Mouse (Mus musculus): Measurements from ENCODE around the gene Ak9. TPM values are rescaled to one million over a fixed set of nuclear protein-coding genes. Genes with fewer than 3 reads are reported as not detected.
A peak's percentile ranks its signal among the peaks of the same experiment; 100 is the strongest.

Ak9 gene
- 0.09 and 0.25 TPM in 2 replicates for polyA plus RNA-seq (2012; rRNA removed)

DNA sequence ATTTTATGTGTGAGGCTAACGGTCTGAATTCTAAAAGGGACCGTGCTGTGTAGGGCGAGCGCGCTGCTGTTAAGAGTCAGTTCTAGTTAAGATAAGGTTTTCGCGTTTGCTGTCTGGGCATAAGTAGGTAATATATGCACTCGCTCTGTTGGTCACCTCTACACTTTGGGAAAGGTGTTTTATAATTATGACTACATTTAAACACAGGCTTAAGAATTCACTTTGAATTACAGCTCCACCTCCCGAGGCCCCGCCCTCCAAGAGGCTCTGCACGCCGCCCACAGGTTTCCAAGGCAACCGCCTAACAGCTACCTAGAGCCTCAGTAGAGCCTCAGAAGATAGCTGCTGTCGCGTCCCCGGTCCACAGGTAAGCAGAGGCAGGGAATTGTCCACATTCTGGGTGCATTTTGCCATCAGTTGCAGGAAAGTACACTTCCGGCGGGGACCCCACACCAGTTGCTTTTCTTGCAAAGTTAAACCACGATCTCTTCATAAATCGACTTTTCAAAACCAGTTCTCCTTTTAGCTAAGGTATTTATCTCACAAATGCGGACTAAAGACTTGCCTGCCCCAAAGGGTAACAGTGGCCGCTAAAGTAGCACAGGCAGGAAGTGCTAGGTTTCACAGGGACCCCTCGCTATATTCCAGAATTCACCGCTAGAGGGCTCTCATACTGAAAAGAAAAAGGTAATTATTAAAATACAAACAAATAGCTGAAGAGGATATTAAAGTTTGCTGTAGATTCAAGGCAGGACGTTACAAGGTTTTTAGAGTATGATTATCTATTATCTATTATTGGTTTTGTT is at the start of gene Ak9:
Ak9 (plus strand) TSS at position 342 of the 806 bp plus-strand sequence.
- TF ChIP-seq POLR2A (IDR thresholded peaks at IDR 0.05; ENCODE audit: borderline replicate concordance, extremely low read depth, insufficient read depth, insufficient read length, poor library complexity, severe bottlenecking) (no peak), CTCF (IDR thresholded peaks at IDR 0.05; ENCODE audit: borderline replicate concordance, extremely low read depth, insufficient read depth, insufficient read length) (peak; percentile 65; the same call in 1 of the 2 replicates)
- peak; percentile 95 for DNase-seq (ENCODE audit: low read depth)

DNA sequence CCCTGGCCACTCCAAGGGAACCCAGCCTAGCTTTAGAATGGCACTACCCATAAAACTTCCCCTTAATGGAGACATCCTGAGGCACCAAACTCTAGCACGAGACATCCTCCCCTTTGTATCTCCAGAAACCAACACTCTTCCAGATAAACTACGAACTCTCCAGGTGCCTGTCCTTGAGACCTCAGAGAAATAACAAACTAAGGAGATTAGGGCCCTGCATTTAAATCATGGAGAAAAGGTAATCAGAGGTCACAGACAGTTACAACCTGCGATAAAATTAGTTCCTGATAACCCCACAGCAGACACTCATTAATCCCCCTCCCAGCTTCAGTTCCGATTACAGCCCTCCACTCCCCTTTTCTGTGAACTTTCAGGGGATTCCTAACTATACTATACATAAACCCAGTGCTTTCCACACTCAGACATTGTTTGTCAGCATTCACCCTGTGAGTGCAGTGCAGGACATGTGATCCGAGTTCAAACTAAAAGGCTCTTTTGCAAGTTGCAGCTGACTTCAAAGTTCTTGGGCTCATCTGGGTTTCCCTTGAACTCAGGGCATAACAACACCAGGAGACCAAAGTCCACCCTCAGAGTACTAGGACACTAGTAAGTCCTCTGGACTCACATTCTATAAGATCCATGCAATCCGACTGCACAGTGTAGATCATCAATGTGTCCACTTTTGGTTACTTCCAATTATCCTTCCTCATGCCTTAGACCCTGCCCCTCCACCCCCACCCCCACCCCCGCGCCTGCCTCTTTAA is 43.4 kb upstream of the Ak9 start:
- no peak for DNase-seq (ENCODE audit: low read depth)
- TF ChIP-seq POLR2A (IDR thresholded peaks at IDR 0.05; ENCODE audit: borderline replicate concordance, extremely low read depth, insufficient read depth, insufficient read length, poor library complexity, severe bottlenecking): no peak
- no peak for TF ChIP-seq CTCF (IDR thresholded peaks at IDR 0.05; ENCODE audit: borderline replicate concordance, extremely low read depth, insufficient read depth, insufficient read length)

DNA sequence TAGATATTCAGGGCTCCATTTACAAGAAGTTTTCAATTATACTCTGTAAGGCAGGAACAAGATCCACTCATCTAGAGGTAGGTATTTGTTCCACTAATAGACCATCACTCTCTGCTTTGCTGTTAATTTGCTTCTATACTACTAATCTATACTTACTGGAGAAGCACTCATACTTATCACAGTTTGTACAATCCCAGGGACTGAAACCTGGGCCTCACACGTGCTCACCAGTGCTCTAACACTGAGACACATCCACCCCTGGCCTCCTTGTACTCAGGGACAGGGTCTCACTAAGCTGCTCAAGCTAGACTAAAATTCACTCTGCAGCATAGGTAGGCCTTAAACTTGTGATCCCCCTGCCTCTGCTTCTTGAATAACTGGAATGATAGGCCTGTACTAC is 42.6 kb upstream of the Ak9 start:
- no peak for DNase-seq (ENCODE audit: low read depth)
- TF ChIP-seq CTCF (IDR thresholded peaks at IDR 0.05; ENCODE audit: borderline replicate concordance, extremely low read depth, insufficient read depth, insufficient read length) (no peak), POLR2A (IDR thresholded peaks at IDR 0.05; ENCODE audit: borderline replicate concordance, extremely low read depth, insufficient read depth, insufficient read length, poor library complexity, severe bottlenecking) (no peak)

DNA sequence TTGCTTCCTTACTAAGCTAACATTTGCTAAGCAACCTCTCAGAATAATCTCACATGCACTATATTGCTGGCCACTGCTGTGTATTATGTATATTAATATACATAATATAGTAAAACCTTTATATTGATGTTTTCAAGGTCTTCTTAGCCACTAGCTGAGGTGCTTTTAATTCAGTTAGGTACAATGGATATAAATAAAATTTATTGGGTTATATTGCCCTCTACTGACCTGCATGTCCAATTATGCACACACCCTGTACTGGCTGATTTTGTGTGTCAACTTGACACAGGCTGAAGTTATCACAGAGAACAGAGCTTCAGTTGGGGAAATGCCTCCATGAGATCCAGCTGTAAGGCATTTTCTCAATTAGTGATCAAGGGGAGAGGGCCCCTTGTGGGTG is 41.9 kb upstream of the Ak9 start:
- TF ChIP-seq POLR2A (IDR thresholded peaks at IDR 0.05; ENCODE audit: borderline replicate concordance, extremely low read depth, insufficient read depth, insufficient read length, poor library complexity, severe bottlenecking): no peak
- TF ChIP-seq CTCF (IDR thresholded peaks at IDR 0.05; ENCODE audit: borderline replicate concordance, extremely low read depth, insufficient read depth, insufficient read length): no peak
- DNase-seq (ENCODE audit: low read depth): peak; percentile 43

DNA sequence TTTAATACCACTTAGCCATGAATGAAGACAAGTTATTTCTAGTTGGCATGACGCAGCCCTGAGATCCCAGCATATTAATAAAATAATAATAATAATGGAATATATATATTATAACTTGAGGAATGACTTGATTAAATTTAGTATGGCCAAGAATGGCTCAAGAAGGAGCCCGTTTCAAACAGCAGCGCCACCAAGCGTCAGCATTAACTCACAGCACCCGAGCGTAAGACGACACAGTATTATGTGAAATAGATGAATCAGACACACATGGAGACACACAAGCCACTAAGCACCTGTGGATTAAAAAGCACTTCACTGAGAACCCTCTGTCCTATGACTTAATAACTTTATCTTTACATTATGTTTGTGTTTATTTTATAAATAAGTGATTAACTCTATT is 31.9 kb upstream of the Ak9 start:
- TF ChIP-seq POLR2A (IDR thresholded peaks at IDR 0.05; ENCODE audit: borderline replicate concordance, extremely low read depth, insufficient read depth, insufficient read length, poor library complexity, severe bottlenecking): no peak
- peak; percentile 61 for TF ChIP-seq CTCF (IDR thresholded peaks at IDR 0.05; ENCODE audit: borderline replicate concordance, extremely low read depth, insufficient read depth, insufficient read length)
- peak; percentile 47 for DNase-seq (ENCODE audit: low read depth)

DNA sequence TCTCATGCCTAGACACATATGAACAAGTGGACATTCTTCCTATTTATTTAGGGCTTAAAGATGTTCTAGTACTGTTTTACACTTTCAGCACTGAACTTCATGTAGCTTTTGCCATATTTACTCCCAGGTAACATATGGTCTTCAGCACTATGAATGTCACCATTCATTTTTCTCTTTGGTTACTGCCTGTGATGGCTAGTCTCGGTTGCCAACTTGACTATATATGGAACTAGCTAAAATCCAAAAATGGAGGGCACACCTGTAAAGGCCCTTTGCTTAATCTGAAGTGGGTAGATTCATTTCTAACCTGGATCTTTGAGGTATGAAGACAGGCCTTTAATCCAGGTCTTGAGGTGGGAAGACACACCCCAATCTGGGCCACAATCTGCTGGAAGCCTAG is 28.9 kb upstream of the Ak9 start:
- no peak for DNase-seq (ENCODE audit: low read depth)
- TF ChIP-seq CTCF (IDR thresholded peaks at IDR 0.05; ENCODE audit: borderline replicate concordance, extremely low read depth, insufficient read depth, insufficient read length) (no peak), POLR2A (IDR thresholded peaks at IDR 0.05; ENCODE audit: borderline replicate concordance, extremely low read depth, insufficient read depth, insufficient read length, poor library complexity, severe bottlenecking) (no peak)

DNA sequence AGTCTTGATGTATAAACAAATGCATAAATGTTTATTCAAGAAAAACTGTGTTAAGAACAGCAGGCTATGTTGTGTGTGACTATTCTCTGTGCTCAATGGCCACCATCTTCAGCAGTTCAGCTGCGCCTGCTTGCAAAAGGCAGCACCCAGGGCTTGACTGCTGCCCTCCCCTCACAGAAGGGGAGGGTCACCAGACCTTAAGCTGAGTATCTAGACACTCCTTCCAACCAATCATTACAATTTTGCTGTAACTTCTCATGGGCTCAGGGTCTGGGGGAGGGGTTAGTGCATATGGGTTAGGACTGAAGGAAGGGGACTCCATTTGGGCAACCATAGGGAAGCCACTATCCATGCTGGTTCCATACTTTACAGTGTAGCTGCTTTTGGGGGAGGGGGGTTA is 25.0 kb upstream of the Ak9 start:
- no peak for DNase-seq (ENCODE audit: low read depth)
- TF ChIP-seq CTCF (IDR thresholded peaks at IDR 0.05; ENCODE audit: borderline replicate concordance, extremely low read depth, insufficient read depth, insufficient read length) (no peak), POLR2A (IDR thresholded peaks at IDR 0.05; ENCODE audit: borderline replicate concordance, extremely low read depth, insufficient read depth, insufficient read length, poor library complexity, severe bottlenecking) (no peak)

DNA sequence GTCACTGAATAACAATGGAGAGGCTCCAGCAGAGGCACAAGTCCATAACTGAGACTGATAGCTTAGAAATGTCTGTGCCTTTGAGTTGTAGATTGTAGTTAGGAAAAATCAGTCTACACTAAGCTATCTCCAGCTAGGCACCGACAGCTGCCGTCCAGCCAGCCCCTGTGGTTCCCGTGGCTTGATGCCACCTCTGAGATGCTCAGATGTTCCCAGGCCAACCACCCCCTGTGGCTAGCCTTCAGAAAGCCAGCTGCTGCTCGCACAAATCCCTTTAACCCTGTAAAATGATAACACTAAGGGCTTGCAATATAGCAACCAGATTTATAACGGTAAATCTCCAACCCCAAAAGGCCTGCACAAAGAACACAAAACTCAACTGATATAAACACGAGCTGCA is 23.6 kb upstream of the Ak9 start:
- DNase-seq (ENCODE audit: low read depth): peak; percentile 36
- TF ChIP-seq CTCF (IDR thresholded peaks at IDR 0.05; ENCODE audit: borderline replicate concordance, extremely low read depth, insufficient read depth, insufficient read length) (no peak), POLR2A (IDR thresholded peaks at IDR 0.05; ENCODE audit: borderline replicate concordance, extremely low read depth, insufficient read depth, insufficient read length, poor library complexity, severe bottlenecking) (no peak)

DNA sequence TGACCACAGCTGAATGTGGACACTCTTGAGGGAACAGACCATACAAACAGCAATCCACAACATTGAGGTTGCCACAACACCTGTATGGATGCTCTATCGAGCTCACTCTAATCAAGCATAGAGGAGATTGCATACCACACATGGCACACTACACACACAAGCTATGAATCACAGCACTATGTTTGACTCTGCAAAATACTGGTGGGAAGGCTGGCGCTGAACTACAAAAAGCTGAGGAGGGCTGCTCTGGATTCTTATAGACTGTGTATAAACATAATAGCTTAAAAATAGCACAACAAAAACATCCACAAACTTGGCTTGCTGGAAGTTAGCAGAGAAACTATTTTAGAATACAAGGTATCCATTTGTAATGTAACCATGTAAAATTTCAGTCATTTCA is 23.0 kb upstream of the Ak9 start:
- no peak for DNase-seq (ENCODE audit: low read depth)
- TF ChIP-seq POLR2A (IDR thresholded peaks at IDR 0.05; ENCODE audit: borderline replicate concordance, extremely low read depth, insufficient read depth, insufficient read length, poor library complexity, severe bottlenecking) (no peak), CTCF (IDR thresholded peaks at IDR 0.05; ENCODE audit: borderline replicate concordance, extremely low read depth, insufficient read depth, insufficient read length) (no peak)

DNA sequence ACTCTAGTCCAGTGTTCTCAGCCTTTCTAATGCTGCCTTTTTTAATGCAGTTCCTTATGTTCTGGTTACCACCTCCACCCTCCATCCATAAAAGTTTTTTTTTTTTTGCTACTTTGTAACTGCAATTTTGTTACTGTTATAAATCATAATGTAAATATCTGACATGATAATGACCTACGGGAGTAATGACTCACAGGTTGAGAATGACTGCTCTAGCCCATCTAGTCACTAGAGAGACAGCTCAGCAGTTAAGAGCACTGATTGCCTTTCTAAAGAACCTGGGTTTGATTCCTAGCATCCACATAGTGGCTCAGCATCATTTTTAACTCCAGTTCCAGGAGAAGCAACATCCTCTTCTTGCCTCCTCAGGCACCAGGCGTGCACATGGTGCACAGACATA is 21.7 kb upstream of the Ak9 start:
- TF ChIP-seq CTCF (IDR thresholded peaks at IDR 0.05; ENCODE audit: borderline replicate concordance, extremely low read depth, insufficient read depth, insufficient read length) (no peak), POLR2A (IDR thresholded peaks at IDR 0.05; ENCODE audit: borderline replicate concordance, extremely low read depth, insufficient read depth, insufficient read length, poor library complexity, severe bottlenecking) (no peak)
- no peak for DNase-seq (ENCODE audit: low read depth)

DNA sequence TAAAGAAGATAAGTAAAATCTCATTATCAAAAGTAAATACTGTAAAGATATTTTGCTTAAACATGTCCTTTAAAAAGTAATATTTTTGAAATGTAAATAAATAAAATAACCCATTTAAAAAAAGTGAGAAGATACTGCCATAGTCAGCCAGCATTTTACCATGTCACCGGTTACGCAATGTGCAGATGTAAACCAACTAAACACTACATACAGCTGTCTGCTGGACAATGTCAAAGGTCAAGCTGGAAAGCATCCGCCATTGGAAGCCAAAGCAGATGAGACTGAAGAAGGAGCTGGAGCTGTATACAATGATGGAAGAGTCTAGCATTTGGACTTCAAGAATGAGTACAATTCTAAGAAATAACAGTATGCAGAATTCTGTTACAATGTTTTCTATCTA is 16.2 kb upstream of the Ak9 start:
- TF ChIP-seq CTCF (IDR thresholded peaks at IDR 0.05; ENCODE audit: borderline replicate concordance, extremely low read depth, insufficient read depth, insufficient read length): no peak
- no peak for TF ChIP-seq POLR2A (IDR thresholded peaks at IDR 0.05; ENCODE audit: borderline replicate concordance, extremely low read depth, insufficient read depth, insufficient read length, poor library complexity, severe bottlenecking)
- no peak for DNase-seq (ENCODE audit: low read depth)
